Mouse (Mus musculus) hindbrain, embryonic 16.5 days (tissue): ENCODE measurements around the gene Xxylt1. TPM values are rescaled to one million over a fixed set of nuclear protein-coding genes. Genes with fewer than 3 reads are reported as not detected.

Source experiments
- ATAC-seq: fragments of 200-750 bp; cut with Nextera tagmentation; 2 replicates; pipeline ENCODE4 v1.8.0; 2017; ENCODE audit warnings: moderate TSS enrichment, moderate library complexity
- H3K27ac ChIP-seq: fragments of 300-500 bp; sonication (generic); 2 replicates; pipeline ENCODE4 v1.5.1; 2014; ENCODE audit warnings: low read depth, mild to moderate bottlenecking, control low read depth, low read length, moderate library complexity
- H3K27me3 ChIP-seq: fragments of 300-500 bp; sonication (generic); replicated peaks from 2 replicates; pipeline ENCODE4 v1.6.1; 2014; ENCODE audit warnings: low read length; ENCODE audit not compliant: control insufficient read depth, insufficient read depth
- H3K36me3 ChIP-seq: fragments of 300-500 bp; sonication (generic); 2 replicates; pipeline ENCODE4 v1.6.1; 2014; ENCODE audit warnings: mild to moderate bottlenecking, low read length, moderate library complexity, mixed read lengths; ENCODE audit not compliant: control insufficient read depth, insufficient read depth
- H3K4me1 ChIP-seq: fragments of 300-500 bp; sonication (generic); 2 replicates; pipeline ENCODE4 v1.6.1; 2014; ENCODE audit warnings: low read depth, low read length; ENCODE audit not compliant: control insufficient read depth, insufficient read depth
- H3K4me2 ChIP-seq: fragments of 300-500 bp; sonication (generic); 2 replicates; pipeline ENCODE4 v1.6.1; 2014; ENCODE audit warnings: mild to moderate bottlenecking, low read length, control low read depth, moderate library complexity
- H3K4me3 ChIP-seq: fragments of 300-500 bp; sonication (generic); 2 replicates; pipeline ENCODE4 v1.5.1; 2014; ENCODE audit warnings: mild to moderate bottlenecking, low read length, control low read depth, moderate library complexity
- H3K9ac ChIP-seq: fragments of 300-500 bp; sonication (generic); 2 replicates; pipeline ENCODE4 v1.6.1; 2014; ENCODE audit warnings: low read depth, mild to moderate bottlenecking, control low read depth, low read length, moderate library complexity
- H3K9me3 ChIP-seq: fragments of 300-500 bp; sonication (generic); 2 replicates; pipeline ENCODE4 v1.6.1; 2014; ENCODE audit warnings: mild to moderate bottlenecking, low read length, moderate library complexity; ENCODE audit not compliant: control insufficient read depth
- WGBS: fragments of 180-500 bp; shearing (Covaris S2); extraction: QIAGEN DNeasy Blood & Tissue Kit; methylation state at CpG from one replicate; pipeline ENCODE4 v1.1.7; 2014; 5-methylcytosine and 5-hydroxymethylcytosine counted together
- polyA plus RNA-seq: library from polyadenylated mRNA; unstranded; fragments of >200 nt; fragmentation: Nextera tagmentation; extraction: Ambion mirVana; gene quantifications from 2 replicates; pipeline ENCODE4 v1.2.1, GENCODE M21; 2015

Xxylt1 gene
- polyA plus RNA-seq, 1 experiment from 2014 or later, result 11.0 TPM

DNA sequence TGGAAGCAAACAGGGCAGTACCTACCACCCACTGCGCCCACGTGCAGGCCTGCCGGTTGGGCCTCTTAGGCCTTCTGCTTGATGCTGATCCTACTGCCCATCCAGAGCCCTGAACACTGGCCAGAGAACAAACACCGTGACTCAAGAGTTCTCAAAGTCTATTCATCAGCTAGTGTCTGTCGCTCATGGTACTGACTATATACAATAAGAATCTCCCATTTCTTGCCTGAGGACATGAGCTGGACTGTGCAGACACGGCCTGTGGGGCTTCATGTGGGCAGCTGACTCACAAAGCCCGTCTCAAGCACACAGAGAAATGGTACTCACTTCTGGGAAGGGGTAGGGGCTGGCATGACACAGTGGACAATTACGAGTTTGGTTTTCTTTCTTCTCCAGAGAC lies 125.1 kb downstream of the Xxylt1 start:
- no peak overlapping the region for H3K4me3 ChIP-seq
- no peak overlapping the region; the same call in 1 of the 2 replicates for H3K27ac ChIP-seq
- no peak overlapping the region for H3K9ac ChIP-seq
- H3K9me3 ChIP-seq, result no peaks in the 10 kb centered on the region
- no peaks in the 10 kb centered on the region for H3K27me3 ChIP-seq
- H3K4me1 ChIP-seq, result no peaks in the 10 kb centered on the region
- 81% methylated on average over 8 of the region's 8 CpGs for WGBS
- no peak for ATAC-seq
- no peaks in the 10 kb centered on the region for H3K36me3 ChIP-seq
- H3K4me2 ChIP-seq, result no peak overlapping the region

DNA sequence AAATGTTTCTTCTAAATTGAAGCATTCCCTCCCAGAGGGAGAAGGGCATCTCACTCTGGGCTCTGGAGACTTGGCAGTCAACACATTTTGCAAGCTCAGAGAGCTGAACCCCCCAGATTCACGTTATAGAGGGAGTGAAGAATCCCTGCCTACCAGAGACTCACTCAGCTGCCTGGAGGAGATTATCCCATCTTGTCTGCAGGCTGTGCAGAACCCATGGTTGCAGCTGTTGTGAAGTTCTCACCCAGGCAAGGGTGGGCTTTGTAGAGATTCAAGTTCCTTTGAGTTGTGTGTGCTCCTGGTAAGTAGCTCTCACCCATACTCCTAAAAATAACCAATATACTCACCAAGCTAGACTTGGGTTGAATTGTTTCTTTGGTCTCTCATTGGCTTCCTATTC lies 132.6 kb downstream of the Xxylt1 start:
- WGBS, result 81% methylated on average over 1 of the region's 1 CpGs
- no peak overlapping the region for H3K4me2 ChIP-seq
- H3K9ac ChIP-seq, result no peak overlapping the region
- H3K27me3 ChIP-seq, result no peaks in the 10 kb centered on the region
- no peaks in the 10 kb centered on the region for H3K4me1 ChIP-seq
- ATAC-seq, result no peak
- no peaks in the 10 kb centered on the region for H3K36me3 ChIP-seq
- no peak overlapping the region for H3K27ac ChIP-seq
- H3K4me3 ChIP-seq, result no peak overlapping the region
- H3K9me3 ChIP-seq, result no peaks in the 10 kb centered on the region

GRCm38 (mm10) chr16:30948216-30948615 lies 133.0 kb downstream of the Xxylt1 start:
- Histone ChIP-seq H3K9me3 (no peaks in the 10 kb centered on the region), H3K4me1 (no peaks in the 10 kb centered on the region), H3K36me3 (no peaks in the 10 kb centered on the region), H3K4me3 (no peak overlapping the region), H3K4me2 (no peak overlapping the region), H3K9ac (no peak overlapping the region), H3K27ac (no peak overlapping the region), H3K27me3 (no peaks in the 10 kb centered on the region)
- ATAC-seq, result no peak
- WGBS, result 92% methylated on average over 4 of the region's 4 CpGs

GRCm38 (mm10) chr16:30944886-30945285 lies 136.3 kb downstream of the Xxylt1 start:
- H3K4me2 ChIP-seq, result no peak overlapping the region
- H3K4me1 ChIP-seq, result no peaks in the 10 kb centered on the region
- H3K4me3 ChIP-seq, result no peak overlapping the region
- H3K36me3 ChIP-seq, result no peaks in the 10 kb centered on the region
- H3K9ac ChIP-seq, result no peak overlapping the region
- ATAC-seq, result no peak
- no peaks in the 10 kb centered on the region for H3K9me3 ChIP-seq
- whole genome bisulfite sequencing, result 72% methylated on average over 8 of the region's 8 CpGs
- no peaks in the 10 kb centered on the region for H3K27me3 ChIP-seq
- H3K27ac ChIP-seq, result no peak overlapping the region

DNA sequence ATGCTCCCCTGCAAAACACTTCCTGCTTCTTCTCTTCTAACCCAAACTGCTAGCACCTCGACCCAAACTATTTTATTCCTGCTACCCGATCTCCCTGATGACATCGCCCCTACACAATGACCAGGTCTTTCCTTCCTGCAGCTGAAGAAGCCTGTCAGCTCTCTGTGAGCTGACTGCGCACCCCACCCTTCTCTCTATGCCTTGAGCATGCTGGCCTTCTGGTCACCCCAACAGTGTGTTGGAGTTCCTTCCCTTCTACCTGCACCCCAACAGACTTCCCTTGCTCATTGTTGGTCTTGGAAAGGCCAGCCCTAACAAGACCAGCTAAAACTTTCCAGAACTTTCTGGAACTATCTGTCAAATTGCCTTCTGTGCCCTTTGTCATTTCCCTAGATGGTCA lies 137.3 kb downstream of the Xxylt1 start:
- 88% methylated on average over 4 of the region's 4 CpGs for WGBS
- H3K27ac ChIP-seq, result no peak overlapping the region
- H3K4me2 ChIP-seq, result no peak overlapping the region
- ATAC-seq, result no peak
- no peaks in the 10 kb centered on the region for H3K27me3 ChIP-seq
- no peak overlapping the region for H3K4me3 ChIP-seq
- H3K9me3 ChIP-seq, result no peaks in the 10 kb centered on the region
- no peak overlapping the region for H3K9ac ChIP-seq
- no peaks in the 10 kb centered on the region for H3K36me3 ChIP-seq
- H3K4me1 ChIP-seq, result no peaks in the 10 kb centered on the region

DNA sequence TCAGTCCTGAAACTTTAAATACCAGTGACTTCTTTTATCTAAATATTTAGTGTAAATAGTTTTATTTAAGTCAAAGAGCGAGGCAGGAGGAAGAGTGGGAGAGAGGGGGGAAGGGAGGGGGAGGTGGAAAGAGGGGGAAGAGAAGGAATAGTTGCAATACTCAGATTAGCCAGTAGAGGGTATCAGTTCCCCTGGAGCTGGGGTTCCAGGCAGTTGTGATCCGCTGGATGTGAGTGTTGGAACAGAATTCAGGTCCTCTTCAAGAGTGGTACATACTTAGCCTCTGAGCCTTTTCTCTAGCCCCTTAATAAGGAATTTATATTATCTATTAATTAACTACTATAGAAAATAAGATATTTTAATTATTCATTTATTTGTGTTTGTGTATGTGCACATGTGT lies 140.5 kb downstream of the Xxylt1 start:
- no peak for ATAC-seq
- Histone ChIP-seq H3K36me3 (no peaks in the 10 kb centered on the region), H3K4me3 (no peak overlapping the region), H3K27me3 (no peaks in the 10 kb centered on the region), H3K27ac (no peak overlapping the region), H3K4me1 (no peaks in the 10 kb centered on the region), H3K4me2 (no peak overlapping the region), H3K9ac (no peak overlapping the region), H3K9me3 (no peaks in the 10 kb centered on the region)
- 84% methylated on average over 2 of the region's 2 CpGs for WGBS

DNA sequence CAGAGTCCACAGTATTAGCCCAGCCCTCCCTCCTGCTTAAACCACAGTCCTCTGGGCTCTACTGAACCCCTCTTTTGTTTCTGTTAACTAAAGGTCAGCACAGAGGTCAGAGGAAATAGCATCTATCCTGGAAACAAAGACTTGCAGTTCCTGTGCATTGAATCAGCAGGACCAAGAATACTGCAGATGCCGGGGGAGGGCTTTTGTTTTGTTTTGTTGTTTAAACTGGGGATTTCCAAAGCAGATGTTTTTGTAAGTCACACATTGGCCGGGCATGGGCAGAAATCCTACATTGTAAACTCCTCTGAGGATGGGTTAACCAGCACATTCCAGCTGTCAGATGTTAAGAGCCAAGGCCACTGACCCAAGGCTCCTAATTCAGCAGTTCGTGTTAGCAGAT lies 141.3 kb downstream of the Xxylt1 start:
- H3K4me1 ChIP-seq, result no peaks in the 10 kb centered on the region; the same call in 1 of the 2 replicates
- H3K27me3 ChIP-seq, result no peaks in the 10 kb centered on the region
- 12% methylated on average over 3 of the region's 3 CpGs for WGBS
- no peak overlapping the region for H3K27ac ChIP-seq
- no peaks in the 10 kb centered on the region for H3K36me3 ChIP-seq
- no peak overlapping the region for H3K4me3 ChIP-seq
- no peaks in the 10 kb centered on the region for H3K9me3 ChIP-seq
- no peak overlapping the region for H3K9ac ChIP-seq
- no peak for ATAC-seq
- no peak overlapping the region for H3K4me2 ChIP-seq

DNA sequence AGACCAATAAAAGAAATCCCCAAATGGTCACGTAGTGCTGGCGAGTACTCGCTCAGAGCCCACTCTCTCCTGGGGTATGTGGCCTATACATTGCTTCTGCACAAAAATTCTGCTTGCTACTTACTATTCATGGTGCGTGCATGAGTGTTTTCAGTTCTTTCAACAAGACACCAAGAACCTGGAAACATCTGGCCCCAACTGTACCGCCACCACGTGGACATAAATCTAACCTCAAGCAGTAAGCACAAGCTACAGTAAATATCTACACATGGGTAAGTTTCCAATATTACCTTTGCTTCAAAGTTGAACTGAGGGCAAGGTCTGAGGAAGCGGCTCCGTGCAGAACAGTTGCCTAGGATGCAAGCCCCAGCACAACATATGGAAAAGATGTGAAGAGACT lies 142.0 kb downstream of the Xxylt1 start:
- Histone ChIP-seq H3K4me3 (no peak overlapping the region), H3K36me3 (no peaks in the 10 kb centered on the region), H3K4me1 (no peaks in the 10 kb centered on the region; the same call in none of the 2 replicates), H3K27ac (no peak overlapping the region), H3K9me3 (no peaks in the 10 kb centered on the region), H3K9ac (no peak overlapping the region), H3K4me2 (no peak overlapping the region), H3K27me3 (no peaks in the 10 kb centered on the region)
- no peak for ATAC-seq
- 72% methylated on average over 8 of the region's 8 CpGs for WGBS

GRCm38 (mm10) chr16:30938664-30939063 lies 142.6 kb downstream of the Xxylt1 start:
- Histone ChIP-seq H3K4me1 (no peaks in the 10 kb centered on the region; the same call in none of the 2 replicates), H3K27me3 (no peaks in the 10 kb centered on the region), H3K36me3 (no peaks in the 10 kb centered on the region), H3K4me2 (no peak overlapping the region), H3K9me3 (no peaks in the 10 kb centered on the region), H3K9ac (no peak overlapping the region), H3K27ac (no peak overlapping the region), H3K4me3 (no peak overlapping the region)
- ATAC-seq, result no peak
- 70% methylated on average over 3 of the region's 3 CpGs for WGBS

- Histone ChIP-seq H3K9ac (no peak overlapping the region), H3K4me1 (no peaks in the 10 kb centered on the region; the same call in none of the 2 replicates), H3K27me3 (no peaks in the 10 kb centered on the region), H3K36me3 (no peaks in the 10 kb centered on the region), H3K27ac (no peak overlapping the region), H3K4me2 (no peak overlapping the region), H3K9me3 (no peaks in the 10 kb centered on the region), H3K4me3 (no peak overlapping the region)
- ATAC-seq, result no peak
- WGBS, result 95% methylated on average over 3 of the region's 3 CpGs
These were observed 143.6 kb downstream of the Xxylt1 start for GRCm38 (mm10) chr16:30937665-30938064.
